Mouse (Mus musculus): ENCODE results near the gene Rnf180.
"Not testable (repeated sequence)": the region's sequence is repeated elsewhere in the genome, so short reads cannot be mapped to it uniquely, and the experiment has no call there.

The Rnf180 gene

DNA sequence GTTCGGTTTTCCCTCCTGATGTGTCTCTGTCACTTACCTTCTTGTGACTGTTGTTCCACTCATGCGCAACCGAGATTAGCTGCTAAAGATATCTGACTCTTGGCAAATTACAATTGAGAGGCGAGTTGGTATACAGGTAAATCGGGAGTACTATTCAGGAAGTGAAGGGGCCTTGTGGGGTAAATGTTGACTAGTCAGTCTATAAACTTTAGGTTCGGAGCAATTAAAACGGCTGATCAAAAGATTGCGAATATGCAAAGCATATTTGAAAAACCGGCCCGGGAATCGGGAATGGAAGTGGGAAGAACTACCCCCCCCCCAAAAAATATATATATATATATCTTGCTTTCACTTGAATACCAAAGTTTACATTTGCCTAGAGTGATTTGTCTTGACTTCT is at the start of gene Rnf180:
Rnf180 (minus strand) TSS at position 101 of the 400 bp plus-strand sequence.
- DNase-seq, result no peak

DNA sequence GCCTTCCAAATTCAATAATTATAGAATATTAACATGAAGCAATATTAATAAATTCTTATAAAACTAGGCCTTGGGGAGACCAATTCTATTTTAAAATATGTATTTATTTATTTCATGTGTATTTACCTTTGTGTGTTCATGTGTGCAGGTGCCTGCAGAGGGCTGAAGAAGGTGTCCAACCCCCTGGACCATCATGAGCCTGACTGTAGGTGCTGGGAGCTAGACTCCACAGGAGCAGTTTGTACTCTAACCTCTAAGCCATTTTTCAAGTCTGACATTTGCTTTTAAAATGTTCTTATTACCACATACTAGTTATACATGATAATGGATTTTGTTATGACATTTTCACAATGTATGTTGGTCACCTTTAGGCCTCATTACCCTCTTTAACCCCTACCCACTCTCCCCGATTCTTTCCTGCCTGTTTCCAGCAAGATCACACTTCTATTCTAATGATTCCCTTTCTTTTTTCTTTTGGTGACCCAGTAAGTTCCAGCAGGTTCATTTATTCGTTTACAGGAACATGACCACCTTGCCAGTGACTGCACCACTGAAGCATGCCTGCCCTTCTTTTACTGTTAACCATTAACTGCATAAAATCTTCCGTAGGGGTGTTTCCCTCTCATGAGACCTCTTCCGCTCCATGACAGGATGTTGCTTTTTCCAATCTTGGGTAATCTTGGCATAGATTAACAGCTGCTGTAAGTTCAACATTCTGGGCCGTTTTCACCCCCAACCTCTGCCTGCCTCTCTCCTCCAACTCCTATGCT is 36.8 kb upstream of the Rnf180 start:
- DNase-seq, result no peak

- DNase-seq, result no peak
Observed at GRCm38 (mm10) chr13:105326946-105327345, 32.3 kb upstream of the Rnf180 start.

GRCm38 (mm10) chr13:105316926-105317325 is 22.3 kb upstream of the Rnf180 start:
- no peak for DNase-seq

GRCm38 (mm10) chr13:105316009-105316408 is 21.4 kb upstream of the Rnf180 start:
- no peak for DNase-seq

DNA sequence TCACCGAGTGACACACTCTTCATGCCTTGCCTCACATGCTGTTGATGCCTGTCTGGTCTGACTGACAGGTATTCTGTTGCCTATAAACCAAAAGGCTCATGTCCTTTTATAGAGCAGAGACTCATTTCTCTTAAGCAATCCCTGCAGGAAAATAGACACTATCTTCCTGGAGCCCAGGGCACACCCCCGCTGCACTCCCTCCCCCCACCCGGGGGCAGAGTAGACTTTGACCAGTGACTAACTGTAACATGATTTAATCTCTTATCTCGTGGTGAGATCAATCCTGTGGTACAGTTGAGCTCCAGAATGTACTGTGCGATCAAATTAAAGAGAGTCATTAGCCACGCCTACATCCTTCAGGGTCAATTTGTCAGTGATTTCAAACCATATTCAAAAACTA is 18.1 kb upstream of the Rnf180 start:
- no peak for DNase-seq

GRCm38 (mm10) chr13:105310562-105310961 is 15.9 kb upstream of the Rnf180 start:
- not testable (repeated sequence) for DNase-seq

- no peak for DNase-seq
Observed at GRCm38 (mm10) chr13:105305513-105305912, 10.9 kb upstream of the Rnf180 start.

GRCm38 (mm10) chr13:105304054-105304453 is 9.4 kb upstream of the Rnf180 start:
- DNase-seq, result no peak

DNA sequence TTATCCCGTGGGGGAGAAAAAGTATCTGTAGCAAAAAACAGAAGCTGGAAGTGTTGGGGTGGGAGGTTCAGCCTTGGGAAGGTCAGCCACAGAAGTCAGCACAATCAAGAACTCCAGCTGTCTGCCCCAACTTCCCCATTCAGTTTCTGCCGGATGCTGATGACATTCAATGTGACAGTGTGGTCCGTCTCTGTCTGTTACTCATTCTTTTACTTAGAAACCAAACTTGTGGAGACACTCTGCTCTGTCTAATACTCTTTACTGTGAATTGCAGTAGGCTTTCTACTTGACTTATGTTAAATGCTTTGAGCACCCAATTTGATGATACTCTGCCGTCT is 5.4 kb upstream of the Rnf180 start:
- DNase-seq, result no peak

GRCm38 (mm10) chr13:105299162-105300008 is 4.8 kb upstream of the Rnf180 start:
- DNase-seq, result no peak

DNA sequence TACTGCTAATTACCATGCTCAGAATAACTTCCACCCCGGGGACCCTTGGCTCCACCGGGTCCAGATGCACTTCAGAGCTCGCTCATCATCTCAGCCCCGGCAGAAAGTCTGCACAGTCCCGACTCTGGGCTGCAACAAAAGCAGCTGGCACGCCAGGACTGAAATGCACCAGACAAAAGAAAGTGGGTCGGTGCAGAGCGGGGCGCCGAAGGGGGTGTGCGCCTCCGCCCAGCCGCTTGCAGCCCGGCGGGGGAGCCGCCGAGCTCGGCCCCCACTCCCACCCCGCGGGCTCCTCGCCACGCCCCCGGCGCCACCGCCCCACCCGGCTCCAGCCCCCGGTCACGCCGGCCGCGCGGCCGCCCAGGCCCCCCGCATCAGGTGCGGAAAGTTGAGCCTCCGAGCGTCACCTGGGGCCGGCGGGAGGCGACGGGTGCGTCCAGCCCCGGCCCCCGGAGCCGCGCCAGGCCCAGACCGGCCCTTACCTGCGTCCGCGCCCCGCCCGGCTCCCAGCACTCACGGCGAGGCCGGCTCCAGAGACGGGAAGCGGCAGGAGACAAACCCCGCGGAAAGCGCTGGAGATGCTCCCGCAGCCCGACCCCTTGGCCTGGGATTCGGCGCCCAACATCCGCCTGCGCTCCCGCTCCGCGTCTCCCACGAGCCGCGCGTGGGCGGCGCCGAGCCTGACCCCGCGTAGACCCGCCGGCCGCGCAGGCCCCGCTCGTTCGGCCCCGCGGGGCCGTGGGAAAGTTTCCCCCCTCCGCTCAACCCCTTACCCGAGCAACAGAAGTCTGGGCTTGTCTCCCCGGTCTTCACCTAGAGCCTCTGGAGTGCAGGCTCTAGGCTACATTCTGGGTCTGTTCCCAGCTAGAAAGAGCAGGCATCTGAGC is 591 bp downstream of the Rnf180 start:
- peak in 1 of 2 experiments; percentile 7 for DNase-seq

- DNase-seq, result no peak
Observed at GRCm38 (mm10) chr13:105291816-105292215, 2.8 kb downstream of the Rnf180 start.

DNA sequence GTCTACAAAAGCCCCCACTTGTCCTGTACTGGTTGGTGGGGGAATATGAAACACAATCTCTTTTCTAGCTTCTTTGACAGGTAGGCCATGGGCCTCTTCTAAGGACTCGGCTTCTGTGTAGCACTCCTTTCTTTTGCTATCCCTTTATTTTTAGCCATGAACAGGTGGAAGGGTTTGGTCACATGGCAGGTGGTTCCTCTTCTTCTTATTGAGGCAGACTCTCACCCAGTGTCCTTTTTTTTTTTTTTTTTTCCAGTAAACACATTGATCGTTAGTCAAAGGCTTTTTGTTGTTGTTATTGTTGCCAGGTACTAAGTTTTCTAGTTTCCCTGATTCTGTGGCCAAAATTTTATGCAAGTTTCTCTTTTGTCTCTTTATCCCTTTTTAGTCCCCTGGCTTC is 4.0 kb downstream of the Rnf180 start:
- DNase-seq, result no peak

- DNase-seq, result no peak
Observed at GRCm38 (mm10) chr13:105290021-105290420, 4.6 kb downstream of the Rnf180 start.

DNA sequence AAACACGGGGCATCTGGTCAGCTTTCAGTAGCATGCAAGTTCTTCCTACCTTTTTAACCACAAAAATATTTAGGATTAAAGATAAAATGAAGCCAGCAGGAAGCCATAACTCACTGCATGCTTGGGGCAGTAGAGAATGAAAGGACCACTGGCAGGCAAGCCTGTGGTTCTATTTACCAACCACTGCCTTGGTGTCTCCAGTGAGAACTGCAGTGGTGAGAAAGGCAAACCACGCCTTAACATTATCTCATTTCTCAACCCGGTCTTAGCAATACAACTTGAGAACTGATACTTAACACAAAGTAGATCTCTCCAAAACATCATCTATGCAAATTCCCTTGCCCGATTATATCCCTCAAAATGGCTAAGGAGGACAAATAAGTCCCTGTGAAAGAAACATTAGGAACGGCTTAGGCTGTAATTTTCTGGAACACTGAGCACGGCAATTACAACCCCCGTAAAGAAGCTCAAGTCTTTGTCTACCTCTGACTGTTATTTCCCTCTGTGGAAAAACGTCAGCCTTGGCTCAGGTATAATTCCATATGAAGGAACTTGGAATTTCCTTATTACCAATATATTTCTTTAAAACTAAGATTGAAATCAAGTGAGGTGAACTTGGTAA is 15.1 kb downstream of the Rnf180 start:
- DNase-seq, result no peak

DNA sequence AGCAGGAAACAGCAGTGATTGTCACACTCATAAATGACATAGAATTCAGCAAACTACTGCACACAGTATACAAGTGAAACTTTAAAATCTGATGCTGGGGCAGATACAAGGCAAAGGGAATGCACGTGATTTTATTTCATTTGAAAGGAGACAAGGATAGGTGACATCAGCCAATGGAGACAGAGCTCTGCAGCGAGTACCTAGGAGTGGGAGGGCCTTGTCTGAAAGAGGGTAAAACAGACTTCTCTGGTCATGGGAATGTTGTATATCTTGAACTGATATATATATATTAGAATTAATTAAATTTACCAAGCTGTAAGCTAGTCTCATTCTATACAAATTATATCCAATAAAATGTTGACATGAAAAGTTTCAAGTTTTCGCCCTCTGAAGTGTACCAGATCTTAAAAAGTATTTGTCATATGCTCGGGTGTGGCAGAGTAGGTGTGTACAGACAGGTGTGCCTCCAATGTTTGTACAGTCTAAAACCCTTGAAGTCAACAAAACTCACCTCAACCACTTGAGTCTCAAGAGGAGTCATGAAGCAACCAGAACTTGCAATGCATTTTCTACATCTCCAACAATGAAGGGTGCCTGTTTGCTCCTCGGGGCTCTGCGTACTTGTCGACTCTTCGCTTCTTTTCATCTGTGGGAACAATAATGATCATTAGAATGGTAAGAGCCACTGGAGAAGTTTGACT is 24.1 kb downstream of the Rnf180 start:
- DNase-seq, result no peak

GRCm38 (mm10) chr13:105267464-105267863 is 27.2 kb downstream of the Rnf180 start:
- no peak for DNase-seq

GRCm38 (mm10) chr13:105266746-105267145 is 27.9 kb downstream of the Rnf180 start:
- DNase-seq, result peak; percentile 19 to 22

GRCm38 (mm10) chr13:105256757-105257433 is 37.7 kb downstream of the Rnf180 start:
- no peak for DNase-seq

DNA sequence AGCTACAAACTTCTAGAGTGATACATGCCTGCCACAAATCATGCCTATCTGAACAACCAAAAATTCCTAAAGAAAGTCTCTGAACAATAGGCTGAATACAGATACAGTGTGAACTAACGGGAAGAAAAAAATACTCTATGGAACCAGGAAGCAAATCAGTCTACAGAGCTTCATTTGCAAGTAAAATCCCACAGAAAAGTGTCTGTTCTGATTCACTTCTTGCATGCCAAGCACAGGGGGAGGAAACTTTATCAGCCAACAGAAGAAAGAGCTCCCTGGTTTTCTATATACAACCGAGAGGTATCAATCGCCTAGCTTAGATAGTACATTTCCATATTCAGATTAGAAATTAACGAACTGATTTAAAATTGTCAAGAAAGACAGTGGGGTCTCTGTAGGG is 43.8 kb downstream of the Rnf180 start:
- DNase-seq, result no peak
